20 mouse cellular contexts compared by ENCODE assay signal in genomic region chr8:128508723-128509122, GRCm38 (mm10).
DNase-seq lines count a peak whose midpoint lies in the region; ATAC-seq and TF ChIP-seq lines count a peak whose summit lies in the region.
"Had no signal": no experiment of that assay in that cellular context is flagged by ENCODE, and none has a peak within 500 bp of the region (broad histone marks: within the 10 kb centered on the region; RNA-seq: fewer than 3 reads in every experiment).

No protein-coding gene starts in this region.

- H3K4me2 ChIP-seq in heart, embryonic 12.5 days: no peak overlapping the region
- no peak overlapping the region for H3K4me2 ChIP-seq in embryonic facial prominence, embryonic 15.5 days (replicated peaks)
- no peak overlapping the region for H3K4me2 ChIP-seq in forebrain, postnatal 0 days (ENCODE audit: low read depth)
- H3K4me2 ChIP-seq: hindbrain, embryonic 13.5 days; lung, embryonic 15.5 days; midbrain, embryonic 15.5 days; neural tube, embryonic 12.5 days had no signal

- peak overlapping the region; percentile 1; the same call in 1 of the 2 replicates for H3K27ac ChIP-seq in heart, embryonic 12.5 days (ENCODE audit: poor library complexity, severe bottlenecking)
- H3K27ac ChIP-seq in heart, embryonic 10.5 days: no peak overlapping the region
- H3K27ac ChIP-seq in embryonic facial prominence, embryonic 15.5 days (replicated peaks): no peak overlapping the region
- no peak overlapping the region for H3K27ac ChIP-seq in forebrain, postnatal 0 days (ENCODE audit: low read depth, low read length)
- H3K27ac ChIP-seq: hindbrain, embryonic 13.5 days; lung, embryonic 15.5 days; midbrain, embryonic 15.5 days; neural tube, embryonic 12.5 days; stomach, postnatal 0 days had no signal

- H3K9ac ChIP-seq in heart, embryonic 12.5 days: no peak overlapping the region
- H3K9ac ChIP-seq in embryonic facial prominence, embryonic 15.5 days: no peak overlapping the region
- H3K9ac ChIP-seq in forebrain, postnatal 0 days: no peak overlapping the region
- H3K9ac ChIP-seq: hindbrain, embryonic 13.5 days; lung, embryonic 15.5 days; midbrain, embryonic 15.5 days; neural tube, embryonic 12.5 days had no signal

- peaks cover 6% of the 10 kb centered on the region for H3K36me3 ChIP-seq in heart, embryonic 12.5 days
- peaks cover 5% of the 10 kb centered on the region; the same call in 1 of the 2 replicates for H3K36me3 ChIP-seq in heart, embryonic 10.5 days
- no peaks in the 10 kb centered on the region for H3K36me3 ChIP-seq in embryonic facial prominence, embryonic 15.5 days
- H3K36me3 ChIP-seq in forebrain, postnatal 0 days (ENCODE audit: insufficient read depth): no peaks in the 10 kb centered on the region
- H3K36me3 ChIP-seq: G1E; hindbrain, embryonic 13.5 days; midbrain, embryonic 15.5 days; neural tube, embryonic 12.5 days had no signal

- no peaks in the 10 kb centered on the region for H3K9me3 ChIP-seq in heart, embryonic 12.5 days (replicated peaks)
- H3K9me3 ChIP-seq in heart, embryonic 10.5 days: no peaks in the 10 kb centered on the region
- H3K9me3 ChIP-seq in embryonic facial prominence, embryonic 15.5 days (replicated peaks): no peaks in the 10 kb centered on the region
- no peaks in the 10 kb centered on the region for H3K9me3 ChIP-seq in forebrain, postnatal 0 days (ENCODE audit: low read length)
- H3K9me3 ChIP-seq: G1E; hindbrain, embryonic 13.5 days; lung, embryonic 15.5 days; midbrain, embryonic 15.5 days; neural tube, embryonic 12.5 days had no signal

- no peak for DNase-seq in heart, embryonic 10.5 days (ENCODE audit: low spot score)
- peak; percentile 72 for DNase-seq in left cerebral cortex, postnatal 4 days
- no peak for DNase-seq in left cerebral cortex, adult 8-10 months (ENCODE audit: low spot score in 2 of 2)
- peak; percentile 63 for DNase-seq in forebrain, postnatal 0 days
- DNase-seq in gastrocnemius, adult 8-10 months (ENCODE audit: low spot score in 2 of 2): no peak
- DNase-seq: adrenal gland, postnatal 10 days; cerebellum, postnatal 25 days; kidney, adult 11 months; kidney, postnatal 10 days; liver; thymus, postnatal 14 days had no signal

- no peaks in the 10 kb centered on the region for H3K27me3 ChIP-seq in heart, embryonic 12.5 days (replicated peaks)
- H3K27me3 ChIP-seq in heart, embryonic 10.5 days (ENCODE audit: insufficient read depth, poor library complexity, severe bottlenecking): no peaks in the 10 kb centered on the region
- no peaks in the 10 kb centered on the region for H3K27me3 ChIP-seq in embryonic facial prominence, embryonic 15.5 days
- no peaks in the 10 kb centered on the region for H3K27me3 ChIP-seq in forebrain, postnatal 0 days (ENCODE audit: insufficient read depth, low read length)
- H3K27me3 ChIP-seq: hindbrain, embryonic 13.5 days; lung, embryonic 15.5 days; midbrain, embryonic 15.5 days; neural tube, embryonic 12.5 days had no signal

- intact Hi-C loops in left cerebral cortex, postnatal 4 days (cut with DNase I): no loop called here

- peaks cover 7% of the 10 kb centered on the region; the same call in 1 of the 2 replicates for H3K4me1 ChIP-seq in heart, embryonic 12.5 days (replicated peaks)
- H3K4me1 ChIP-seq in heart, embryonic 10.5 days: peaks cover 6% of the 10 kb centered on the region; the same call in 1 of the 2 replicates
- no peaks in the 10 kb centered on the region for H3K4me1 ChIP-seq in embryonic facial prominence, embryonic 15.5 days
- no peaks in the 10 kb centered on the region; the same call in 1 of the 2 replicates for H3K4me1 ChIP-seq in forebrain, postnatal 0 days (ENCODE audit: insufficient read depth)
- H3K4me1 ChIP-seq: hindbrain, embryonic 13.5 days; lung, embryonic 15.5 days; midbrain, embryonic 15.5 days; neural tube, embryonic 12.5 days had no signal

- no peak for TF ChIP-seq CTCF in forebrain, postnatal 0 days (IDR thresholded peaks at IDR 0.05; ENCODE audit: low read depth)

- H3K4me3 ChIP-seq in heart, embryonic 12.5 days: no peak overlapping the region
- H3K4me3 ChIP-seq in heart, embryonic 10.5 days: no peak overlapping the region
- H3K4me3 ChIP-seq in embryonic facial prominence, embryonic 15.5 days (replicated peaks): no peak overlapping the region
- H3K4me3 ChIP-seq in forebrain, postnatal 0 days (ENCODE audit: low read depth, low read length): no peak overlapping the region
- H3K4me3 ChIP-seq: hindbrain, embryonic 13.5 days; lung, embryonic 15.5 days; midbrain, embryonic 15.5 days; neural tube, embryonic 12.5 days had no signal

- no peak for ATAC-seq in heart, embryonic 12.5 days (ENCODE audit: insufficient number of reproducible peaks, low FRiP score)
- peak; percentile 43 for ATAC-seq in embryonic facial prominence, embryonic 15.5 days (ENCODE audit: insufficient number of reproducible peaks, low FRiP score, low TSS enrichment, low read depth)
- ATAC-seq in forebrain, postnatal 0 days: peak; percentile 48; the same call in 1 of the 2 replicates
- no peak for ATAC-seq in erythroblast, adult 5-6 weeks (replicated peaks; ENCODE audit: low FRiP score, poor library complexity, severe bottlenecking)
- ATAC-seq: midbrain, embryonic 15.5 days had no signal

Comparison
In these comparisons a context has a peak if more than half of its experiments do, and no peak if none do; other contexts are left out.
1. DNase-seq: peak in left cerebral cortex, postnatal 4 days (single experiment) and forebrain, postnatal 0 days (single experiment); none in heart, embryonic 10.5 days (single experiment), left cerebral cortex, adult 8-10 months (0 of 2) and gastrocnemius, adult 8-10 months (0 of 2).
2. ATAC-seq: peak in embryonic facial prominence, embryonic 15.5 days (single experiment) and forebrain, postnatal 0 days (single experiment); none in heart, embryonic 12.5 days (single experiment) and erythroblast, adult 5-6 weeks (single experiment).